Mouse (Mus musculus) megakaryocyte-erythroid progenitor cell, adult 5 weeks (primary cell): Measurements from ENCODE around the gene D6Wsu163e. TPM values are rescaled to one million over a fixed set of nuclear protein-coding genes. Genes with fewer than 3 reads are reported as not detected.

Experiments used
- polyA plus RNA-seq: library from polyadenylated mRNA; stranded (reverse); fragments of >175 nt; gene quantifications from 2 replicates; pipeline ENCODE4 v1.2.3, GENCODE M21; 2012

Gene D6Wsu163e
- 2.9 and 3.1 TPM in 2 replicates for polyA plus RNA-seq

DNA sequence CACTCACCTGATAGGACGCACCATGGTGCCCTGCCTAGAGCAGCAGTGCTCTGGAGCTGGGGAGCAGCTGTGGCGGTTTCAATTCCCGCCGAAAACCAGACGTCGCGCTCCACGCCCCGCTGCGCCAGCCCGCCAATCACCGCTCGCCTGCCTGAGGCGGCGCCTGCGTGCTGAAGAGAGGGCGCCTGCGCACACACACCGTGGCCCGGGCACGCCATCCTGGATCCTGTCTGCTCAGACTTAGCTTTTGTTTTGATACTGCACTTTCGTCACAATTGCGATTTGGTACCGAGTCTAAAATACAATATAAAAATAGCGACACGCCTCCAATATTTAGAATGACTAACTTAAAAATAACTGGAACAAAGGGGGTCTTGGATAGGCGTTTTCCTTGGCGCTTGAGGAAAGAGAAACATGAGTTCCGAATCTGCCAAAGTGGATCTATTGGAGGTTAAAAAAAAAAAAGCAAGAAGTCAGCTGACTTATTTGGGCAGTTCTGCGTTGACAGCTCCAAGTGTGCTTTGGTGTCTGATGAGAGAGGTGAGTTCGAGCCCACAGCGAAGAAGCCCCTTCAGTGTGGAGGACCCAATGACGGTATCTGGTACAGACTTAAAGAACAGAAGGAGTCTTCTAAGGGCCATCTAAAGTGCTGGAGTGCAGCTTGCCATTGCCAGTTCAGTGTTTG, at the start of gene D6Wsu163e, which contains the start of gene Rad51ap1:
Gene D6Wsu163e (plus strand): TSS at position 476 of the 685 bp plus-strand sequence.
Gene Rad51ap1 (minus strand): TSS at position 101 of the 685 bp plus-strand sequence.

GRCm38 (mm10) chr6:126921111-126921881, 18.5 kb upstream of the D6Wsu163e start, which contains the start of gene Dyrk4:
Gene Dyrk4, minus strand, starts transcription at chr6:126921839.

GRCm38 (mm10) chr6:127014906-127015770, 75.4 kb downstream of the D6Wsu163e start, which contains the start of gene Fgf6:
Gene Fgf6, plus strand, starts transcription at chr6:127015586.

Other genes with a start within 250 kb of the D6Wsu163e start
- not detected in 2 replicates for gene Kcna6, start 199.3 kb upstream of the D6Wsu163e start, polyA plus RNA-seq
- gene Ndufa9, start 90.8 kb upstream of the D6Wsu163e start, polyA plus RNA-seq = 3.8 and 4.5 TPM in 2 replicates
- gene Akap3, start 86.9 kb upstream of the D6Wsu163e start, polyA plus RNA-seq = not detected in 2 replicates
- gene Dyrk4, start 18.1 kb upstream of the D6Wsu163e start, polyA plus RNA-seq = 0.05 TPM in 1 of 2 replicates, not detected in the other
- 16.8 and 17.0 TPM in 2 replicates for gene Rad51ap1, start 375 bp upstream of the D6Wsu163e start, polyA plus RNA-seq
- gene Fgf6, start 75.6 kb downstream of the D6Wsu163e start, polyA plus RNA-seq = not detected in 2 replicates
- gene Fgf23, start 132.9 kb downstream of the D6Wsu163e start, polyA plus RNA-seq = not detected in 2 replicates
- 1.9 and 3.0 TPM in 2 replicates for gene Tigar, start 169.6 kb downstream of the D6Wsu163e start, polyA plus RNA-seq
- gene Ccnd2, start 212.2 kb downstream of the D6Wsu163e start, polyA plus RNA-seq = 156 and 162 TPM in 2 replicates